Mouse (Mus musculus) liver, embryonic 16.5 days (tissue): ENCODE measurements around the gene Sf3b1. TPM values are rescaled to one million over a fixed set of nuclear protein-coding genes. Genes with fewer than 3 reads are reported as not detected.
"Not testable (repeated sequence)": the region's sequence is repeated elsewhere in the genome, so short reads cannot be mapped to it uniquely, and the experiment has no call there.

Experiments
- ATAC-seq: fragments of 200-750 bp; cut with Nextera tagmentation; 2 replicates; pipeline ENCODE4 v1.8.0; 2017; ENCODE audit warnings: low read depth, mild to moderate bottlenecking, moderate number of reproducible peaks, moderate library complexity
- H3K27ac ChIP-seq: fragments of 300-500 bp; sonication (generic); 2 replicates; pipeline ENCODE4 v1.5.1; 2014; ENCODE audit warnings: mild to moderate bottlenecking, low read length
- H3K27me3 ChIP-seq: fragments of 300-500 bp; sonication (generic); 2 replicates; pipeline ENCODE4 v1.6.1; 2014; ENCODE audit warnings: low read depth, low read length, mixed read lengths; ENCODE audit not compliant: control insufficient read depth, insufficient read depth
- H3K36me3 ChIP-seq: fragments of 300-500 bp; sonication (generic); 2 replicates; pipeline ENCODE4 v1.6.1; 2014; ENCODE audit warnings: mild to moderate bottlenecking; ENCODE audit not compliant: control insufficient read depth, insufficient read depth
- H3K4me1 ChIP-seq: fragments of 300-500 bp; sonication (generic); 2 replicates; pipeline ENCODE4 v1.6.1; 2014; ENCODE audit warnings: low read depth, low read length, mixed read lengths; ENCODE audit not compliant: control insufficient read depth
- H3K4me2 ChIP-seq: fragments of 300-500 bp; sonication (generic); 2 replicates; pipeline ENCODE4 v1.6.1; 2014; ENCODE audit warnings: low read depth, low read length, mixed read lengths
- H3K4me3 ChIP-seq: fragments of 300-500 bp; sonication (generic); 2 replicates; pipeline ENCODE4 v1.5.1; 2014; ENCODE audit warnings: low read depth, mild to moderate bottlenecking, low read length
- H3K9ac ChIP-seq: fragments of 300-500 bp; sonication (generic); 2 replicates; pipeline ENCODE4 v1.6.1; 2014; ENCODE audit warnings: low read depth, low read length
- H3K9me3 ChIP-seq: fragments of 300-500 bp; sonication (generic); replicated peaks from 2 replicates; pipeline ENCODE4 v1.6.1; 2016; ENCODE audit warnings: low read length; ENCODE audit not compliant: control insufficient read depth
- WGBS: fragments of 180-500 bp; shearing (Covaris S2); extraction: QIAGEN DNeasy Blood & Tissue Kit; methylation state at CpG from one replicate; pipeline ENCODE4 v1.1.7; 2014; ENCODE audit not compliant: insufficient replicate concordance; 5-methylcytosine and 5-hydroxymethylcytosine counted together
- polyA plus RNA-seq: library from polyadenylated mRNA; unstranded; fragments of >200 nt; fragmentation: Nextera tagmentation; extraction: Ambion mirVana; gene quantifications from 2 replicates; pipeline ENCODE4 v1.2.1, GENCODE M21; 2015

Gene Sf3b1
- polyA plus RNA-seq, 1 experiment from 2014 or later = 118 TPM

DNA sequence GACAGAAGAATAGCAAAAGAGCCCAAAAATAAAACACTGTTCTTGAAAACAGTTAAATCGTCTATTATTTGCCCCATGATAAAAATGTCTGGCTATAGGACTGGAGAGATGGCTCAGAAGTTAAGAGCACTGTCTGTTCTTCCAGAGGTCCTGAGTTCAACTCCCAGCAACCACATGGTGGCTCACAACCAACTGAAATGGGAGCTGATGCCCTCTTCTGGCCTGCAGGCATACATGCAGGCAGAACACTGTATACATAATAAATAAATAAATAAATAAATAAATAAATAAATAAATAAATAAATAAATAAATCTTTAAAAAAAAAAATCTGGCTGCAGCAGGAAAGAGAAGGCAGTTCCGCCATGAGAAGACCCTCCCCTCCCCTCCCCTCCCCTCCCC is 19.0 kb downstream of the Sf3b1 start:
- ATAC-seq, H3K4me2 ChIP-seq, H3K27me3 ChIP-seq, H3K9me3 ChIP-seq, H3K27ac ChIP-seq, H3K9ac ChIP-seq, H3K4me3 ChIP-seq, H3K4me1 ChIP-seq: not testable (repeated sequence)
- 79% methylated on average over 2 of the region's 2 CpGs for WGBS
- peaks cover 56% of the 10 kb centered on the region for H3K36me3 ChIP-seq

DNA sequence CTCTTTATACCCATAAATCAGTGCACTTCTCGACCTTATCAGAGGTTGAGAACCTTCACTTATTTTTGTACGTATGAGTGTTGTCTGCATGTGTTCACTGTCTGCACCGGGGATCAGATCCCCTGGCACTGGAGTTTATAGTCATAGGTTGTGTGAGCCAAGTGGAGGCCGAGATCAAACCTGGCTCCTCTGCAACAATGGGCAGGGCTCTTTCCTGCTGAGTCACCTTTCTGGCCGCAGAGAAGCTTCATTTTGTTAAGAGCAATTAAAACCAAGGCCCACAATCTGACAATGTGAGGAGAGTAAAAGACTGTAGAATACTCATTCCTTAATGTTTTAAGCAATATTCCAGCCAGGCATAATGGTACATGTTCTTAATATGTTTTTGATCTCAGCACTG is 33.7 kb downstream of the Sf3b1 start:
- H3K4me2 ChIP-seq = no peak overlapping the region
- no peak for ATAC-seq
- H3K4me1 ChIP-seq = no peaks in the 10 kb centered on the region
- peaks cover 71% of the 10 kb centered on the region for H3K36me3 ChIP-seq
- 72% methylated on average over 5 of the region's 5 CpGs for WGBS
- H3K9me3 ChIP-seq = no peaks in the 10 kb centered on the region
- no peaks in the 10 kb centered on the region for H3K27me3 ChIP-seq
- no peak overlapping the region for H3K27ac ChIP-seq
- H3K9ac ChIP-seq = no peak overlapping the region
- H3K4me3 ChIP-seq = no peak overlapping the region

DNA sequence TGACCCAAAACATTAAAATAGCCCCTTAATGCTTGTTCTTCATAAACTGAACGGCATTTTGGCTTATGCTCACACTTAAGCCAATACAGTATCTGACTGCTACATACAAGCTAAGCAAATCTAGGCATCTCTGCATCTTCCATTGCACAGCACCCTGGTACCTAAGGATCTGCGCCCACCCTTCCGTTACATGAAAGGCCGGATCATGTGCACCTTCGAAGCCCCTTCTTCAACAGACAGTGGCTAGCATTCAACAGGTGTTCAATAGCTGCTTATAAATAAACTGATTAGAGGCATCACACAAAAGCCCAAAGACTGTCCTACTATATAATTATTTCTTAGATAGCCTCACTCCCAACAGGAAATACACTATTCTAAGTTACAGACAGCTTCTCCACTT is 41.0 kb downstream of the Sf3b1 start:
- WGBS = 85% methylated on average over 5 of the region's 5 CpGs

DNA sequence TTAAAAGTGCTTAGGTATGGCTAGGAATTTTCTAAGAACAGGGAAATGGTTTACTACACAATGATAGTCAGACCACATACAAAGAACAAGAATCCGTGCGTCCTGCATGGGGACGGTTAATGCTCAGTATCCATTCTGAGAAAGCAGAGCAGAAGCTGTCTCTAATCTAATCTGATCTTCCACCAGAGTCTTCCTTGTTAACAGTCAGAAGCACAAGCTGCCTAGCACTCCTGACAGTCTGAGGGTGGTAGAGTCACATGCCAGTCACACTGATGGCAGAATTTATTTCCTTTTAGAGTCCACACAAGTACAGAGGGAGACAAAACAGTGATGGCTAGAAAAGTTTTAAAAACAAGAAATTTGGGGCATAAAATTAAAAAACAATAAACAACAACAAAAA is 41.5 kb downstream of the Sf3b1 start:
- 60% methylated on average over 3 of the region's 3 CpGs for WGBS
- ATAC-seq = no peak
- H3K36me3 ChIP-seq = peaks cover 38% of the 10 kb centered on the region
- no peaks in the 10 kb centered on the region for H3K4me1 ChIP-seq
- no peak overlapping the region for H3K27ac ChIP-seq
- no peaks in the 10 kb centered on the region for H3K27me3 ChIP-seq
- no peak overlapping the region for H3K9ac ChIP-seq
- H3K4me2 ChIP-seq = no peak overlapping the region
- no peak overlapping the region for H3K4me3 ChIP-seq
- H3K9me3 ChIP-seq = no peaks in the 10 kb centered on the region

More for the DNA sequence above, 41.0 kb downstream of the Sf3b1 start:
- Histone ChIP-seq H3K9me3 (no peaks in the 10 kb centered on the region), H3K4me1 (no peaks in the 10 kb centered on the region), H3K36me3 (peaks cover 41% of the 10 kb centered on the region), H3K27me3 (no peaks in the 10 kb centered on the region), H3K4me3 (no peak overlapping the region), H3K27ac (no peak overlapping the region), H3K4me2 (no peak overlapping the region), H3K9ac (no peak overlapping the region)
- no peak for ATAC-seq

DNA sequence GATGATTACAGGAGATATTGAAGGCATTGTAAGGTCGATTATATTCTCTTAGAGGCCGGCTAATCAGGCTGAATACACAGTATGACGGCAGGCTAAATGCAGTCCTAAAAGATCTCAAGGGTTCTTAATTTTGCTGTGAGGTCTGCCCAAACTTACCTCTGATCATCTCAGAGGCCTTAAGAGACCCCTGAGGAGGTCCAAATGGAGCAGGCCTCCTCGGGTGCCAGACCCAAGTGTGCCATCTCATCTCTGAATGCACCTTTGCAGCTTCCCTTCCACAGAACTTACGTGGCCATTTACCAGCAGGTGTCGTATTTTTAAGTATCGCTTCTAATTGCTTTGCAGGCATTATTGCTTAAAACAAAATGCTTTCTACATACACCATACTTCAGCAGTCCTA is 43.1 kb downstream of the Sf3b1 start:
- Histone ChIP-seq H3K4me1 (no peaks in the 10 kb centered on the region), H3K4me2 (no peak overlapping the region), H3K9me3 (no peaks in the 10 kb centered on the region), H3K36me3 (peaks cover 27% of the 10 kb centered on the region), H3K4me3 (no peak overlapping the region), H3K27me3 (no peaks in the 10 kb centered on the region), H3K9ac (no peak overlapping the region), H3K27ac (no peak overlapping the region)
- 78% methylated on average over 7 of the region's 7 CpGs for WGBS
- no peak for ATAC-seq

DNA sequence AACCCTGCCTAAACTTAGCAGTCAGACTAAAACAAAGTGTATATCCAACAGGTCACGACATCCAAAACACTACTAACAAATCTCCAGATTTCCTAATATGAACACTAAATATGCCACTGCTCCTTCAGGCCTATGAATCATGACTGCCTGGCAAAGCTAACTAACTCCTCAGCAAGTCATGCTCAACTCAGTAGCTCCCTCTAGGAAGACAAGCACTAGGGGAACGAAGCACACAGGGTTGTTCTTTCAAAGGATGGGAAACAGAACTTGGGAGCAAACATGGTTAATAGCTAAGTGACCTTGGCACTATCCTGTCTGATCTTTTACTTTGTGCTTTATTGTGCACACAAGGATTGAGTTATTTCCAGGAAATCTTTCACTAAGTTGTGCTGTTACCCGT is 43.9 kb downstream of the Sf3b1 start:
- H3K9me3 ChIP-seq = no peaks in the 10 kb centered on the region
- H3K4me1 ChIP-seq = no peaks in the 10 kb centered on the region
- no peak overlapping the region for H3K4me2 ChIP-seq
- ATAC-seq = no peak
- WGBS = 54% methylated on average over 3 of the region's 3 CpGs
- H3K27ac ChIP-seq = no peak overlapping the region
- no peak overlapping the region for H3K4me3 ChIP-seq
- no peak overlapping the region for H3K9ac ChIP-seq
- H3K27me3 ChIP-seq = no peaks in the 10 kb centered on the region
- H3K36me3 ChIP-seq = peaks cover 24% of the 10 kb centered on the region

DNA sequence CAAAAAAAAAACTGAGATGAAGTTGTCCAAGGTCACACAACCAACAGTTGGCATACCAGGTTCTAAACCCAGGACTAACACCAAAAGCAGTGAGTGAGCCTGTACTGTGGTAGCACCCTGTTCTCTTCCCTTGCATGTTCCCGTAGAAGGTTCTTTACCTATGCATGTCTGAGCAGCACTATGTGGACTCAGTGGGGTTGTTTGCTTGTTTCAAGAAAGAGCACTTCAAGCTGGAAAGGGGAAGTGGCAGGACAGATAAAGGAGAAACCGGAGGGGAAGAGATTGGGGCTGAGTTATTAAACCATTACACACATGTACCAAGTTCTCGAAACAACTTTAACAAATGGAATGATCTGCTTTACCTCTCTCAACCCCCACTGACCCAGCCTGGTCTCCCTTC is 44.6 kb downstream of the Sf3b1 start:
- no peak for ATAC-seq
- Histone ChIP-seq H3K4me2 (no peak overlapping the region), H3K27me3 (no peaks in the 10 kb centered on the region), H3K4me1 (no peaks in the 10 kb centered on the region), H3K4me3 (no peak overlapping the region), H3K27ac (no peak overlapping the region), H3K9ac (no peak overlapping the region), H3K9me3 (no peaks in the 10 kb centered on the region), H3K36me3 (peaks cover 20% of the 10 kb centered on the region)
- WGBS = 38% methylated on average over 3 of the region's 3 CpGs

DNA sequence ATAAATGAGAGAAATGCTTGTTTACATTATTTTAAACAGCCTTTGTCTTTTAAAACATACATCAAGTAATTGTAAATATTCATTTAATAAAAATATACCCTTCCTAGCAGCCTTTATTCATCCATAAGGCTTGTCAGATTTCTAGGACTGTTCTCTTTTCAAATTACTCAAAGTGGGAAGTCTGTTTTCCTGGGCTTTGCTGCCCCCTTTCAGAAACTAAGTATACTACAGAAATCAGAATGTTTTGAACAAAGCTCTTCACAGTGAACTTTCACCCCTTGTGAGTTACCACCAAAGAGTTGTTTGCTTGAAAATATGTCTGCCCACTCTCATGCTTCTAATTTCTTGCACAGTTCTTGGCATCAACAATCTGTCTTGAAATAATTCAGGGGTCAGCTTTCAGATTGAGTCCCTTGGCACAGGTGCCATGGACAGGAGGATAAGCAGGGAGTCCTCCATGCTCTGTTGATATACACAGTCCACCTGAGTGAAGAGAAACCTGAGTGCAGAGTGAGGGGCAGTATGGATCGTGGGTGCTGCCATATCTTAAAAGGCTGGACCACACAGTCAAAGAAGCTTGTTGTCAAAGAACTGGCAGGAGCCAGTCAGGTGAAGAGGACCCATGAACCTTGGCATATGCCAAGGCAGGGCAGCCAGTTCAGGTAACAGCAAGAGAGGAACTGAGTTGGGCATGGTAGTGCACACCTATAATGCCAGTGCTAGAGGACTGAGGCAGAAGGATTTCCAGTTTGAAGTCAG is 47.9 kb downstream of the Sf3b1 start:
- Histone ChIP-seq H3K9ac (no peak overlapping the region), H3K4me2 (no peak overlapping the region), H3K27ac (no peak overlapping the region), H3K4me3 (no peak overlapping the region), H3K9me3 (no peaks in the 10 kb centered on the region), H3K4me1 (no peaks in the 10 kb centered on the region), H3K36me3 (peaks cover 2% of the 10 kb centered on the region; the same call in 1 of the 2 replicates), H3K27me3 (no peaks in the 10 kb centered on the region)
- 30% methylated on average over 1 of the region's 1 CpGs for WGBS
- no peak for ATAC-seq

DNA sequence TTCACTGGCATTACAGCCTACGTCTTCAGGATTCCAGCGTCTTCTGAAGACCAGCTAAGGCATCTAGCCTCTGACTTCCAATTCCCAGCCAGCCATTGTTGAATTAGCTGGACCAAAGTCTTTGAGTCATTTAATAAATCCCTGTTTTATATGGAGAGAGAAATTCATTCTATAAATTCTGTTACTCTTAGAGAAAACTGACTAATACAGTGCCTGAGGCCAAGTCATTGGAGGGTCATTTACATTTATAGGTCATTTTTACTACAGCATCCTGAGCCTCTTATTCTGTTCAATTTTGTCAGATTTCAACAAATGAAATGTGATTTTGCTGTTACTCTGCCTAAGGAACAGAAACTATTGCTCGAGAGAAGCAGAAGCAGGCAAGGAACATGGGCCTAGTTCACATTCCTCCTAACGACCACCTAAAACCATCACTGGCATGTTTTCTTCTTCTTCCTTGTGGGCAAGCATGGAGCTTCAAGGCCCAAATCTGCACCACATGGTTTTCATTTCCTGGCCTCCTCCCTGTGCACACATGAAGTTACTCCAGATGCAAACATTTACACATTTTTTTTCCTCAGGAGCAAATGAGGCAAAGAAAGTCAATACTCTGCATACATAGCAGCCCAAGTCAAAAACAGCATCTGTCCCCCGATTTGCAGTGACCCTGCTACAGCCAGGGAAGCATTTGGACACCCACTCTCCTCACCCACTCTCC is 55.4 kb downstream of the Sf3b1 start:
- no peak overlapping the region for H3K9ac ChIP-seq
- H3K27me3 ChIP-seq = no peaks in the 10 kb centered on the region
- 61% methylated on average over 5 of the region's 5 CpGs for WGBS
- ATAC-seq = no peak
- no peak overlapping the region for H3K27ac ChIP-seq
- H3K4me2 ChIP-seq = no peak overlapping the region
- H3K9me3 ChIP-seq = no peaks in the 10 kb centered on the region
- H3K4me3 ChIP-seq = no peak overlapping the region
- no peaks in the 10 kb centered on the region for H3K4me1 ChIP-seq
- H3K36me3 ChIP-seq = no peaks in the 10 kb centered on the region
